Mouse (Mus musculus) right cerebral cortex, adult 2 months (tissue): Measurements from ENCODE around the gene Rnf128.
A peak's percentile ranks its signal among the peaks of the same experiment; 100 is the strongest.
"Not testable (repeated sequence)": the region's sequence is repeated elsewhere in the genome, so short reads cannot be mapped to it uniquely, and the experiment has no call there.

ENCODE experiments used
- DNase-seq, 2 experiments: peaks; one replicate each; pipeline ENCODE4 v3.0.0; 2021 to 2022; ENCODE audit warnings: low spot score in 2 of 2

The Rnf128 gene

DNA sequence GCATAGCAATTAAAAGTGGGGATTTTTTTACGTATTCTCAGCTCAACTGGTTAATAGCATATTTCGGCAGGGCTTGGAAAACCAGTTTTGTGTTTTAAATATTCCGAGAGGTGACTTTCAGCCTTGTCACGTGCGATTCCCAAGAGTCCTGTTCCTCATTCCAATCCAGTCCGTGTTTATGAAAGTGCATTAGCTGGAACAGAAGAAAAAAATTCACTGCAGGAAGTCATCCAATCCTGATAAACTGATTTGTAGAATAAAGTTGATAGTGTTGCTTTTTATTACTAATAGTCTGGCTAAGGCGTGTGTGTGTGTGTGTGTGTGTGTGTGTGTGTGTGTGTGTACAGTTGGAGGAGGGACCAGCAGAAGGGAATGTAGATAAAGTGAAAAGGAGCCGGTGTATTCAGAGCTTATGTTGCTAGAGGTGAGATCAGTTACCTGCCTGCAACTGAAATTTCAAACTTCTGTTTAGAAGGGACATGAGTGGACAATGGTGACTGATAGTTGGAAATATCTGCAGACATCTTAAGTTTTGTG is at the start of gene Rnf128:
Gene Rnf128 (plus strand): TSS at position 392 of the 537 bp plus-strand sequence.
- DNase-seq = no peak

DNA sequence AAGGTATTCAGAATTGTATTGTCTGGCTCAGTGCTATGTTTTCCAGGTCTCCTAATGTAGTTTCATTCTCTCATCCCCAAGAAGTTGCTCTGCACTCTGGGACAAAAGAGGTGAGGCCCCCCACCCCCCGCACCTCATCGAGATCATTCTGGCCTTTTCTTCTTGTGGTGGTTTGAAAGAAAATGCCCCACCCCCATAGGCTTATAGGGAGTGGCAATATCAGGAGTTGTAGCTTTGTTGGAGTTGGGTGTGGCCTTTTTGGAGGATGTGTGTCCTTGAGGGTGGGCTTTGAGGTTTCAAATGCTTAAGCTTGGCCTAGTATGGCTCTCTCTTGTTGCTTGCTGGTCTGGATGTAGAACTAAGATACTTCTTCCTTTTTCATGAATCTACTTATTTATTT is 47.0 kb upstream of the Rnf128 start:
- DNase-seq = no peak

DNA sequence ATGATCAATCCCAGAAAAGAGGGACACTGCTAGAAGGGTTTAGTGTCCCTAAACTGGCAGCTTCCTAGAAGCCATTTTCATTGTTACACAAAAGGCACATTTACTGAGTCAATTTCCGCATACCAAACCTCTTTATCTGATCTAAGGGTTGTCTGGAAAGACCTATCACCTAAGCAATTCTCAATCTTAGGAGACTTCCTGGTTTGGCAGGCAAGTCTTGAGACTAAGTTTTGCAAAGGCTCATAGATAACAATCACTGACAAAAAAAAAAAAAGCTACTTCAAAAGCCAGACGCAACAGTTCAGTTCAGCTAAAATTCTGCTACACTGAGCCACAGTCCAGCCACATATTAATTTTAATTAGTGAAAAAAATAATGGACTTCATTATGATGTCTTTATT is 43.9 kb upstream of the Rnf128 start:
- DNase-seq = no peak

DNA sequence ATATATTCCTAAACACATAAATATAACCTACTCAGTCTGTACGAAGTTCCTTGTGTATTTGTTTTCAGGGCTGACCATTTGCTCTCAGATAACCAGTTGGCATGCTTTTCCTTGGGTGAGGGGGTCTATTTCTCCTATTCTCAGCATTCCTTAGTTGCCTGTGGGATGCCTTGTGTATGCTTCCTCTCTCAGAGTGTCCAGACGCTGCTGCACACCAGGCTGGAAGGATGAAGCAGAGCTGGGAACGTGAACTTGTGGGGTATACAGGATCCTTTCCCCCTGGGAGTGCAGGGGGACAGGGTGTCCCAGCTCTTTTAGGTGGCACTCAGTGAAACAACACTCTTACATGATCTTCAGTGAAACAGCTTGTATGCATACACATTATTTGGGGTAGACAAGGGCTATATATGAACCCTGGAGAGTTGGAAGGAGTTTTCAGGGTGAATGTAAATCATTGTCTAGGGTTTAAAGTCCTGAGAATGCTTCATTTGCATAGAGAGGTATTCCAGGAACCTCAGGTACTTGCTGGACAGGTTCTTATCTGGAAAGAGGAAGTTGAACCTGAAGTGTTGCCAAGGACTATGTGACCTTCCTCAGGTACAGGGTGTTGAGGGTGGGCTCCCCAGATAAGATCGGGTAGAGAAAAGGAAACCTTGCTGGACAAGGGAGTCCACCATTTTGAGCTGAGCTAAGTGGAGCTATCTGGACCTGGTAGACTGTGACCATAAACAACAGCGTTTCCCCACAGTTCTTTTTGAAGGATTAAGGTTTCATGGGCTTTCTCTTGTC is 38.6 kb upstream of the Rnf128 start:
- DNase-seq = no peak

DNA sequence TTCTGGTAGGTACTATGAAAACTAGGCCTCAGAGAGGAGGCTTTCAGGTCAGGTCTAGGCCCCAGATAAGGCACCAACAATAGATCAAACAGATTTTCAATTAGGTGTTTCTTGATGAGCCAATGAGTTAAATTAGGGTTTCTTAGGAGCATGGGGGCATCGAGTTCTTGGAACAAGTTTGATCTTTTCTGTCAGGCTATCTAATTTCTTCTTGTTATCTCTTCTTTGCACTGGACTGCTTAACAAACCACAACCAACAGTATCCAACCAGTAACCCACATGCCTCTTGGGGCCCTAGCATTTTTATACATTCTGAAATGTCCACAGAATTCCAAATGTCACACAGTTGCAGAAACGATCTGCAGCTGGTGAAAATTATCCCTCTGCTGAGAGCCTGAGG is 37.4 kb upstream of the Rnf128 start:
- DNase-seq = no peak

DNA sequence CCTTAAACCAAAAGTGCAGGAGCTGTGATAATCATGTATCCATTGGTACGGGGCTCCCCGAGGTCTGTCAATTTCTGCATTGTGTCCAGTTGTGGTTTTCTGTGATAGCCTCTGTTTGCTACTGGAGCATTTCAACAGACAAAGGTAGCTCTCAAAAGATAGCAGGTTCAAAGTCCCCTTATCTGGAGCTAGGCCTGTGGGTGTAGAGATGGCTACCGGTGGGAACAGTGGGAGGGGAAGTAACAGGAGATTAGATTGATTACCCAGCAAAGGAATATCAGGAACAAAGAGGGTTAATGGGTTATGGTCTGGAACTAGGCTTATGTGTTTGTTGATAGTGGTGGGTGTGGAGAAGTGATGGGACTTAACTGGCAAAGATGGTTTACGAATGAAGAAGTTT is 36.1 kb upstream of the Rnf128 start:
- DNase-seq = no peak

DNA sequence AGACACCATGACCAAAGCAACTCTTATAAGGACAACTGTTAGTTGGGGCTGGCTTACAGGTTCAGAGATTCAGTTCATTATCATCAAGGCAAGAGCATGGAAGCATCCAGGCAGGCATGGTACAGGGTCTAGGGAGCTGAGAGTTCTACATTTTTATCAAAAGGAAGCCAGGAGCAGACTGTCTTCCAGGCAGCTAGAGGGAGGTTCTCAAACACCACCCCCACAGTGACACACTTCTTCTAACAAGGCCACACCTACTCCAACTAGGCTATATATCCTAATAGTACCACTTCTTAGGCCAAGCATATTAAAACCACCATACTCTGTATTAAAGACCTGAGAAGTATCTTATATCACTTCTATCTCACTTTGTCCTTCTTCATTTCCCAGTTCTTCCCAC is 33.4 kb upstream of the Rnf128 start:
- DNase-seq = no peak

DNA sequence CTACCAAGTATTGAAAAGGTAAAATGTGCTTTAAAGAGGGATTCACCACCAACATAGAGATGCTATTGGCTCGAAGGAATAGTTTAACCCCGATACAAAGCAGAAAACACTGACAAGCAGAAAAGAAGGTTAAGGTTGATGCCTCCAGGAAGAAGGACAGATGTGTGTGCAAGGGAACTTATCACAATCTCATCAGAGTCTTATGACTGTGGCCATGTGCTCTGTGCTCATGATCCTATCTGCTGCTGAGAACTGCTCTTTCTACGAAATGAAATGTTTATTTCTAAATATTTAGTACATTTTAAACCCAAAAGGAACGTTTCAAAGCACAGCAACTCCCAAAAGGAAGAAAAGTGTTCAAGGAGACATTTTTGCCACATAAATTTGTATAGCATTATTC is 30.8 kb upstream of the Rnf128 start:
- DNase-seq = no peak

DNA sequence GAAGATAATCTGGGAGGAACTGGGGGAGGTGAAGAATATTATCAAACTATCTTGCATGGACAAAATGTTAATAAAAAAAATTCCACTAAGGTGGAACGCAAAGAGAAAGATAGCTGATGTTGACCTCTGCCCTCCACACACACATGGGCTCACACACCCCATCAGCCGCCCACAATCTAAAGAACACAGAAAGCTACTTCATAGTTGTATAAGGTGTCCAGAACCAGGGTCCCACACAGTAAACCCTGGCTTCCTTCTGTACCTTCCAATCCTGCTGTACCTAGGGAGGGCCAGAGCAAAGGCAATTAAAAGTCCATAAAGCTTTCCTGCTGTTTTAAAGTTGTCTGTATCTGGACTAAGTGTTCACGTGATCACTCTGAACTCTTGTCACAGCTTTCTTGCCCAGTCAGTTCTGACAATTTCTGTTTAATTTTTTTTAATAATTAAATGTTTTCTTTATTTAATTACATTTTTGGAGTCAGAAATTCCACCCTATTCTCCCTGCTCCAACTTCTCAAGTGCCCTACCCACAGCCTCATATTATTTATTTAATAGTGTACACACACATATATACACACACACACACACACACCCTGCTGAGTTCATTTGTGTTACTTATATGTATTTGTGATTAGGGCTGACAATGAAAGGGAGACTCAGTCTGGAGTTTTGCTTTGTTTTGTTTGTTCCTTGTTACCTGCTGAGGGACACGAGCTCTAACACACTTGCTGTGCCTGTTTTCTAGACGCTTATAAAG is 25.3 kb upstream of the Rnf128 start:
- DNase-seq = no peak

DNA sequence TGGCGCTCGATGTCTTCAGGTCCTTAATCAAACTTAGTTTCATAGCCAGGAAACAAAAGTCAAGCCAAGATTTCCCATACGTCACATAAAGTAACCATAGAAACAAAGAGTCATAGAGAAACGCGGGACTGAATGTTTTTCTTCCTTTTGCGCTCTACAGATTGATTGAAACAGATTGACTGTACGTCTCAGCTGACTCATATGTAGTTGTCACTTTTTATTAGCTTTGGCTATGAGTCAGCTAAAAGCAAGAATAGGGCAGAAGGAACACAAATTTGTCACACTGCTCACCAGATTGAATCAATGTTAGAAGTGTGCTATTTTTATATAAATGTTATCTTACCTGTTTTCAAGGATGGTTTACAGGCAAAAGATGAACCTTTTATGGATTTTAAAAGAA is 19.4 kb upstream of the Rnf128 start:
- DNase-seq = no peak

DNA sequence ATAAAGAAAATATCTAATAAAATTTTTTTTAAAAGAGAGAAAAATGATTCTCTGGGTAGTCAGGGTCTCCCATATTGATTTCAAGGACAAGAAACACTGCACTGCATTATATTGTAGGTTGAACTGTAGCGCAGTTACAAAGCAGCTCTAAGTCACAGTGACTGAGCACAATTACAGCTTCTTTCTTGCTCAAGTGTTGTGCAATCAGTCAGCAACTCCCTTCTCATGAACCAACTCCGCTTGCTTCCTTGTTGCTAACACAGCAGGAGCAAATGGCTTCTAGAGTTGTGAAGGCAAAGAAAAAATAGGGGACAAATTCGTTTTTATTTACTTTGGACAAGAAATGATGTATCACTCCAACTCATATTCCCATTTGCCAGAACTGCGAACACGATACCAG is 12.7 kb upstream of the Rnf128 start:
- no peak for DNase-seq

DNA sequence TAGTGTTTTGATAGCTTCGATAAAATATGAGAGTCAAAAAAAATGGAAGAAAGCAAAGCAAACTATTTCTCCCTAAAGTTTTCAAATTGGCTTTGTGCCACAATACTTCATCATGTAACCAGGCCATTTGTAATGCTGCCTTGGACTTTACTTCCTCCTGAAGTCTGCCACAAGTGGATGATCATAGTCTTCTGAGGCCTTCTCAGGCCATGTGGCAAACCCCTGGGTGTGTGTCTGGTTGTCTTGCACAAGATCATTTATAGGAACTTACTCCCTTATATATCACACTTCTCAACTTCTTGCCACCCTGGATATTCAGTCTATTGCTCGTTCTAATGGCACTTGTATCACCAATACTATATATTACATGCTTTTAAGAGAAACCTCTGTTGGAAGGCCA is 11.0 kb upstream of the Rnf128 start:
- DNase-seq = no peak

DNA sequence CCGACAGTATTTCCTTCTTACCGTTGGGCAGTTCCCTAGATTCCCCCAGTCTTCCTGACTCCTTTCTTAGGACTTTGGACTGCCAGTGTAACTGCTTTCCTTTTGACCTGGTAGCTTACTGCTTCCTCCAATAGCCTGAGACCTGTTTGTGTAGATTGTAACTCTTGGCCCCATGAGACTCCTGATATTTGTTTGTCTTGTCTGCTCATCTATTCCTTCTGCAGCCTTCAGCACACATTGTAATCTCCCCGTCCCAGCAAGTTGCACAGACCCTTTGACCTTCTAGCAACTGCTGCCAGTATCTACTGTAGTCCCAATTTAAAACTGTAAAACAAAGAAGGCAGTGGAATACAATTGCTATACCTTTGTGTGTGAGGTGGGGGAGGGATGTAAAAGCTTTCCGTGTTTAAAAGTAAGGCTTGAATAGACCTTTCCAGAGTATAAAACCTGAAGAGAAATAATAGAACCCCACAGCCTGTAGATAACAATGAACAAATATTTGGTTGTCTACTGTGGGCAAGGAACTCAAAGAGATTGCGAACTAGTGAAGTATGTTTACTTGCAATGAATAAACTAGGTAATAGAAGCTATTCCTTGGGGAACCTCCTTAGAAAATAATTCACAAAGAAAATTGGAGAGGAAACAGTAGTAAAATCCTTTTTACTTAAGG is 726 bp upstream of the Rnf128 start:
- DNase-seq = no peak

DNA sequence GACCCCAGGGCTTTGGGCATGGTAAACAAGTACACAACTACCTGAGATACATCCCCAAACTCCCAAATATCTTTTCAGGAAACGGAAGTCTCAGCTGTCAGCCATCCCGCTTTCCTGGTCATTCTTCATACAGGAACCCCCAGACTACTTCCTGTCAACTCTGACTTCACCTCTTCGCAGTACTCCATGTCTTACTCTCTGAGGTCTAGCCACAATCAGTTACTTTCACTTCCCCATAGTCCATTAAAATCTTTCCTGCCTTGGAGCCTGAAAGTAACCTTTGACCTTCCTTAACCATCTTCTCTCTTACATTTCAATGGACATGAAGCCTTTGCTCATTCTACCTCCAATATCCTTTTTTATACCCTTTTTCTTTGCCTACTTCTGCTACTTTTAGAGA is 6.9 kb downstream of the Rnf128 start:
- DNase-seq = no peak

DNA sequence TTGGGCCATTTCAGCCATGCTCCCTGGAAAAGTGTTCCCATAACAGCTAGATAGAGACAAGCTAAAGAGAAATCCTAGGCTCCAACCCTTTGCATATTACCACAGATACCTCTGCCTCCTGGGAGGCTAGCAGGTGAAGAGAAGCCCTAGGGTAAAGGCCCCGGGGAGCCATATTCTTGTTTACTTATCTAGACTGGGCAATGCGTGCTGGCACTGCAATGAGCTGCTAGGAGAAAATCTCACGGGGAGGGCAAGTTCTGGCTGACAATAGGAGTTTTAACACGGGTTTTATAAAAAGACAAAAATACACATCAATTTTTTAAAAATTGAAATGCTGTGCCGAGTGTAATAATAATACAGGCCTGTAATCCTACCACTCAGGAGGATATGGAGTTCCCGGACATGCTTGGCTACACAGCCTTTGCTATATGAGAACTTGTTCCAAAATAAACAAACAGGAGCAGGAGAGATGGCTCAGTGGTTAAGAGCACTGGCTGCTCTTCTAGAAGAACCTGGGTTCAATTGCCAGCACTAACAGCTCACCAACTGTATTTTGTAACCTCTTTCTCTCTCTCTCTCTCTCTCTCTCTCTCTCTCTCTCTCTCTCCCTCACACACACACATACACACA is 15.6 kb downstream of the Rnf128 start:
- no peak for DNase-seq

DNA sequence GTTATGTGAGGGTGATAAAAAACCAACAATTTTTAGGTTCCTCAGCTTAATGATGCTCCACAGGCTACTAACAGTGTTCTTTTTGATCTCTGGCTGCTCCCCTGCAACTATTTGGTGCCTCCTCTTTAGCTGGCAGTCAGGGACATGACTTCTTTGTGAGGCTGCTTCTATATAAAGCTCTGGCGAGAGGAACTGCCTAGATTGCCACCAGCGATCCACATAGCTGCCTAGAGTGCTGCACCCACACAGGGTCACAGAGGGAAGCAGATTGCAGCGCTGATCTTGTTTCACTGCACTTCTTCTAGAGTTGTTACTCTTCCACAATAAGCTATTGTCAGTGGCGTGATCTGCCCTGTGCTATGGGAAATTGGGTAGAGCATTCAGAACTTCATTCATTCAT is 20.5 kb downstream of the Rnf128 start:
- DNase-seq = no peak

DNA sequence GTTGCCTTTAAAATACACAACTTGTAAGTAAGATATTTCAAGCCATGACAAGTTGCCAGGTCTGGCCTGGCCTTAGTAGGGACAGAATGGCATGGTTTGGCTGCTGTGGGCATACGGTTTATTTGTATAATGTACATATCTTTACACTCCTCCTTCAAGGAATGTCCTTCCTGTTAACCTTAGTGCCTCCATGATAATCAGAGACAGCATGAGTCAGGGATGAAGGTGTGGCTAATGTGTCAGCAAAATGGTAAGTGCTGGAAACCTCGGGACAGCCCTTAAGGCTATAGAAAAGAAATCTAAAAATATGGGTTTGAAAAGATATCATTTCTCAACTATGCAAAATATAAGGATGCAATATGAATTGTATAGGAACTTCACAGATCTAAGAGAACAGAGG is 23.6 kb downstream of the Rnf128 start:
- DNase-seq = not testable (repeated sequence)

DNA sequence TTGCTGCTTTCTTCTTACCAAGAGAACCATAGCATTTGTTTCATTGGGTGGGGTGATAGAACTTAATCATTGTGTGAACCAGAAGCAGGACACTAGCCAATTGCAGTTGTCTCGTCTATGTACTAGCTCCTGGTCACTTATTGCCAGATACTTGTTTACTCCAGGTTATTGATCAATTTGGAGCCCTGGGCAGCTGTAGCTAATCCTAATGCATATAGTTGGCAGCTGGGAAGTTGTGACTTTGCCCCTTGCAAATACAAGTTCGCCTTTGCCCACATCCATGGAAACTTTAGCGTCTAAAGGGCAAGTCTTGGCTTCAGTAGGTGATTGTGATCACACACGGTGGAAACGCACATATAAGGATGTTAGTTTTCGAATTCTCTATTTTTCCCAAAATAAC is 33.3 kb downstream of the Rnf128 start:
- DNase-seq = no peak

DNA sequence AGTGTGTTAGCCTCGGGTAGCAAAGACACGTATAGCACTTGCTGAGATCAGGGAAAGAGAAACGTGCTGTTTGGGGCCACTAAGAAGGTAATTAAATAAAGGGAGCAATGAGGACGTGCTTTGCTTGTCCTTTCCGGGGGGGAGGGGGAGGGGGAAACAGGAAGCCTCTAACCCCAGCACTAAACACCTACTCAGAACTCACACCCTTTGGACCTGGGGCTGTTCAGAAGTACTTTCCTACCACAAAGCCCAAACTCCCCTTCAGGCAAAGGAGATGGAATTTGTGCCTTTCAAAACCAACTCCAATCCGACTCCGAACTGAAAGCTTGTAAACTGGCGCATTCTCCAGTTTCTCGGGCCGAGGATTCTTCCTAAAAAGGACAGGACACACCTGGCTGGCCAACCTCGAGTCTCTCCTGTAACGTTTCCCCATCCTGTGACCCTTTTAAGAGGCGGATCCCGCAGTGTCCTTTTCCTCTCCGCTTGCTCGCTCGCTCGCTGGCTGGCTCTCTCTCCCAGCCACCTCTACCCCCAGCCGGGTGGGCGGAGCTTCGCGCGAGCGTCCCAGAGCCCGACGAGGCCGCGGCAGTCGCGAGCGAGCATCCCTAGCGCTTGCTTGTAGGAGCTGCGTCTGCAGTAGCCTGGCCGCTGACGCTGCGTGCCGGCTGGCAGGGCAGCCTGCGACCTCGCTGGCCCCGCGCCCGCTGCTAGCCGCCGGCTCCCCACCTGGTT is 47.1 kb downstream of the Rnf128 start:
- DNase-seq = peak; percentile 64 to 71

DNA sequence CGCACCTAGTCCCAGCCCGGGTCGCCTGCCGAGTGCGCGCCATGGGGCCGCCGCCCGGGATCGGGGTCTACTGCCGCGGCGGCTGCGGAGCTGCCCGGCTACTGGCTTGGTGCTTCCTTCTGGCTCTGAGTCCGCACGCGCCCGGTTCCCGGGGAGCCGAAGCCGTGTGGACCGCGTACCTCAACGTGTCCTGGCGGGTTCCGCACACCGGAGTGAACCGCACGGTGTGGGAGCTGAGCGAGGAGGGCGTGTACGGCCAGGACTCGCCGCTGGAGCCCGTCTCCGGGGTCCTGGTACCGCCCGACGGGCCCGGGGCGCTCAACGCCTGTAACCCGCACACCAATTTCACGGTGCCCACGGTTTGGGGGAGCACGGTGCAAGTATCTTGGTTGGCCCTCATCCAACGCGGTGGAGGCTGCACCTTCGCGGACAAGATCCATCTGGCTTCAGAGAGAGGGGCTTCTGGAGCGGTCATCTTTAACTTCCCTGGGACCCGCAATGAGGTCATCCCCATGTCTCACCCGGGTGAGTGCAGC is 47.7 kb downstream of the Rnf128 start:
- peak in 1 of 2 experiments; percentile 10 for DNase-seq

DNA sequence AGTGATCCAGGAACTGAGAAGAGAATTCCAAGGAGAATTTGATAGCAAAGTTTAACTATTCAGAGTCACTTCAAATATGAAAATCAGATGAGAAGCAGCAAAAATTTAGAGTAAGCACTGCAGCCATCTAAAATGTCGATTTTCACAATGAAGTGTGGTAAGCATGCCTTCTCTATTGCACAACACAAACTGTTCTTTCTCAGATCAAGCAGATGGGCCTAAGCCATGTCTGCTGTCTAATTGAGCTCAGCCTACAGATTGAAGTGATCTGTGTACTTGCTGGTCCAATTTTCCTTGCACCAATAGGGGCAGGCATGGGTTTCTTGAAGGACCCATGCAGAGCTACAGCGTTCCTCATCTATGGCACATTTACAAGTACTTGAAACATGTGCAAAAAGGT is 51.6 kb downstream of the Rnf128 start:
- no peak for DNase-seq
